Mouse (Mus musculus): ENCODE data around the gene Tmprss4. TPM values are rescaled to one million over a fixed set of nuclear protein-coding genes. Genes with fewer than 3 reads are reported as not detected.

Gene Tmprss4
- total and polyA plus RNA-seq, 2 experiments from 2014 or later = 0.11 TPM; not detected in 1

DNA sequence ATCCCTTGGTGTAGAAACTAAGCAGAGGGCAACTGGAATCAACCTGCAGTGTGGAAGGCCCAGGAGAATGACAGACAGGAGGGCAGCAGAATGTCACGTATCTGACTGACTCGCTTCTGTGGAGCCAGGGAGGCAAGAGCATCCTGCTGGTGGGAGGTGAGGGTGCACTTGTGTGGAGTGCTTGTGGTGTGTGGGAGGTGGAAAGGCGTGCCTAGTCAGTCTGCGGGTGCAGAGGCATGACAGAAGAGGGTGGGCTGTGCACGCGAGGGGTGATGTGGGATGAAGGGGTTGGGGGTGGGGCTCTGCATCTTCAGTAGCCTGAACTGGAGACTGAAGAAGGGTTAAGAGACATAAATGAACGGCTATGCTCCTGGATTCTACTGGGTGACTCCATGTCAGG, 50.5 kb downstream of the Tmprss4 start:
- Histone ChIP-seq H3K4me3 (ENCODE audit: low read depth, low read length) (no peak overlapping the region), H3K4me2 (ENCODE audit: low read depth, low read length, poor library complexity, severe bottlenecking) (no peak overlapping the region), H3K9me3 (ENCODE audit: low read length) (no peaks in the 10 kb centered on the region), H3K36me3 (ENCODE audit: insufficient read depth, low read length) (no peaks in the 10 kb centered on the region), H3K9ac (replicated peaks; ENCODE audit: low read length, poor library complexity, severe bottlenecking) (no peak overlapping the region), H3K27me3 (ENCODE audit: insufficient read depth, low read length) (0 out of 2 replicates have a peak, but pooled peaks cover 12% of the 10 kb centered on the region), H3K4me1 (ENCODE audit: insufficient read depth, low read length) (no peaks in the 10 kb centered on the region), H3K27ac (ENCODE audit: low read depth, low read length) (no peak overlapping the region)
- DNase-seq (ENCODE audit: low spot score) (no peak), ATAC-seq (ENCODE audit: low FRiP score) (no peak)
- 77% methylated on average over 7 of the region's 7 CpGs for WGBS
- TF ChIP-seq CTCF (IDR thresholded peaks at IDR 0.05) = no peak

DNA sequence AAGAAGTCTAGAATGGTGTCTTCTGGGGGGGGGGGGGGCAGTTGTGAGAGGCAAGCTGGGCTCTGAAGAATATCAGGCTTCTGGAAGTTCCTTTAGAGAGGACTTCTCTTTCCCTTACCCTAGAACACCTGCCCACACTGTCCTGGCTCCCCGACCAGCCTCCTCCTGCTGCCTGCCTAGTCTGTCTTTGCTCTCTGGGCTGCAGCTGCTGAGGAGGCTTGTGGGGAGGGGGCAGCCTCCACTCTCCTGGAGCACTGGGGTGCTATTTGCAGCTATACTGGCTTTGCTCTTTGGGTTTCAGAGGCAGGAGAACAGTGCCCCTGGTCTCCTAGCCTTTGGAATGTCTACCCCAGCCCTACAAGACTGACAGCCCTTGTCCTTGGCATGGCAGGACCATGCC, 53.0 kb downstream of the Tmprss4 start:
- no peak for TF ChIP-seq CTCF (IDR thresholded peaks at IDR 0.05)
- Histone ChIP-seq H3K27me3 (ENCODE audit: insufficient read depth, low read length) (peaks cover 16% of the 10 kb centered on the region; the same call in 1 of the 2 replicates), H3K36me3 (ENCODE audit: insufficient read depth, low read length) (no peaks in the 10 kb centered on the region), H3K4me2 (ENCODE audit: low read depth, low read length, poor library complexity, severe bottlenecking) (no peak overlapping the region), H3K27ac (ENCODE audit: low read depth, low read length) (no peak overlapping the region), H3K4me3 (ENCODE audit: low read depth, low read length) (no peak overlapping the region), H3K4me1 (ENCODE audit: insufficient read depth, low read length) (no peaks in the 10 kb centered on the region), H3K9me3 (ENCODE audit: low read length) (no peaks in the 10 kb centered on the region), H3K9ac (replicated peaks; ENCODE audit: low read length, poor library complexity, severe bottlenecking) (no peak overlapping the region)
- ATAC-seq (ENCODE audit: low FRiP score) = no peak
- 67% methylated on average over 1 of the region's 1 CpGs for WGBS
- no peak for DNase-seq (ENCODE audit: low spot score)

DNA sequence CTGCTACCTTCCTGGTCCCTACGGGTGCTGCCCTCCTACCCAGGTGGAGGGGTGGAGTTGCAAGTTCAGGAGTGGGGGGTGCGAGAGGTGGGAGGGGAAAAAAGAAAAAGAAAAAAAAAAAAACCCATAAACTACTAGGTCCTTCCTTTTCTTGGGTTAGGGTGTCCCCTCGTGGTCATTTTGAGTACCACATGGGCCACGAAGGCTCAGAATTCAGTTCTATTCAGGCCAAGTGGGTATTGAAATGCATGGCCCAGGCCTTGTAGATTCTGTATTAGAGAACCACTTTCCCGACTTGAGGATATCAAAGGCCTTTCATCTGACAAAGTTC, 57.7 kb downstream of the Tmprss4 start:
- H3K9ac ChIP-seq (replicated peaks; ENCODE audit: low read length, poor library complexity, severe bottlenecking) = peak overlapping the region; percentile 50; the same call in 1 of the 2 replicates

DNA sequence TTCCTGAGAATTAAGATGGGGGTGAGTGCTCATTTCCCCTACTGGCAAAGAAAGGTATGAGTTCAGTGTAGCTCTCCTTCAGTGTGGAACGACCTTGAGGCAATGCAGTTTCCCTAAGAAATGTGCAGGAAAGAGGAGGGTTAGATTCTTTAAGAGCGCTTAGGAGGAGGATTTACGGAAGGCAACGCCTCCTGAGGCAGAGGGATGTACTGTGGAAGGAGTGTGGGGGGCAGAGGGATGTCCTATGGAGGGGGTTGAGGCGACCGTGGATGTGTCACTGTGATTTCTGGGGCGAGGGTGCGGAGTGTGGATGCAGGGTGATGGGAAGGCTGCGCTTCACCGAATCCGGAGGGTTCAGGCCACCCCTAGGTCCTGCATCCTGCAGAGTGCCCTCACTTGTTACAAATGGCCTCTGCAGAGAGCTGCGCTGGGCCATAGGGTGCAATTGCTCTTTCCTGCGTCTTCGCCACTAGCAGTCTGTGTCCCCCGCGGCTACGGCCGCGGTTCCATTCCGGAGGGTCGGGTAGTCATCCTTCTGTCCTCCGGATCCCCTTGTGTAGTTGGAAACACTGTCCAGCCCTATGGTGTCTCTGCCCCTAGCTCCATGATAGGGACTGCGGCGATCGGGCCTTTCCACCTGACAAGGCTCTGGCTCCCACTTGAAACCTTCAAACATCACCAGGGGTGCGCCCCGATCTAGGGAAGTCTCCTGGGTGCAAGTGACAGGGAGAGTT, 58.2 kb downstream of the Tmprss4 start:
- ATAC-seq (ENCODE audit: low FRiP score) (peak; percentile 49; the same call in 1 of the 2 replicates), DNase-seq (ENCODE audit: low spot score) (no peak)
- WGBS = 2% methylated on average over 27 of the region's 27 CpGs
- H3K36me3 ChIP-seq (ENCODE audit: insufficient read depth, low read length) = no peaks in the 10 kb centered on the region
- TF ChIP-seq CTCF (IDR thresholded peaks at IDR 0.05) = peak; percentile 59
- no peak overlapping the region for H3K27ac ChIP-seq (ENCODE audit: low read depth, low read length)
- peak overlapping the region; percentile 38 for H3K4me3 ChIP-seq (ENCODE audit: low read depth, low read length)
- no peaks in the 10 kb centered on the region for H3K9me3 ChIP-seq (ENCODE audit: low read length)
- peak overlapping the region; percentile 50 for H3K9ac ChIP-seq (replicated peaks; ENCODE audit: low read length, poor library complexity, severe bottlenecking)
- peak overlapping the region; percentile 86 for H3K4me2 ChIP-seq (ENCODE audit: low read depth, low read length, poor library complexity, severe bottlenecking)
- H3K4me1 ChIP-seq (ENCODE audit: insufficient read depth, low read length) = peaks cover 4% of the 10 kb centered on the region; the same call in 1 of the 2 replicates
- peaks cover 33% of the 10 kb centered on the region for H3K27me3 ChIP-seq (ENCODE audit: insufficient read depth, low read length)

More for the DNA sequence above, 57.7 kb downstream of the Tmprss4 start:
- H3K27ac ChIP-seq (ENCODE audit: low read depth, low read length) = no peak overlapping the region
- WGBS = 1% methylated on average over 5 of the region's 5 CpGs
- H3K4me3 ChIP-seq (ENCODE audit: low read depth, low read length) = peak overlapping the region; percentile 38
- ATAC-seq (ENCODE audit: low FRiP score) = no peak
- H3K4me2 ChIP-seq (ENCODE audit: low read depth, low read length, poor library complexity, severe bottlenecking) = peak overlapping the region; percentile 86
- peak; percentile 93 for TF ChIP-seq CTCF (IDR thresholded peaks at IDR 0.05)
- H3K4me1 ChIP-seq (ENCODE audit: insufficient read depth, low read length) = peaks cover 4% of the 10 kb centered on the region; the same call in 1 of the 2 replicates
- H3K9me3 ChIP-seq (ENCODE audit: low read length) = no peaks in the 10 kb centered on the region
- no peaks in the 10 kb centered on the region for H3K36me3 ChIP-seq (ENCODE audit: insufficient read depth, low read length)
- peaks cover 31% of the 10 kb centered on the region for H3K27me3 ChIP-seq (ENCODE audit: insufficient read depth, low read length)
- peak; percentile 71 for DNase-seq (ENCODE audit: low spot score)

DNA sequence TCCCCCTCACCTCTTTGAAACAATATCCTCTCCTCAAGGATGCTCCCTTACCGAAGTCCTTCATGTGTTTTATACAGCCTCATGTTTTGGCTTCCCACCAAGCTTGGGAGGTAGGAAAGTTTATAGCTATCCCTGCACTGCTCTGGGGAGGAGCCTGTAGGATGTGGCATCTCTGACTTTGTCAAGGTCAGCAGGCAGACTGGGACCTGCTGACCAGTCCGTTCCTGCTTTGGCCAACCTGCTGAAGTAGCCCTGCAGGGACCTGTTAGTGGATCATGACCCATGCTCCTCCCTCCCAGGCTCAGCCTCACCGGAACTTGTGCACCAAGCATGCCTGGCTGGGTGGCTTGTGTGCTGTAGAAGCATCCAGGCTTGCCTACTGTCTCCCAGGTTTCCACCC, 61.2 kb downstream of the Tmprss4 start:
- H3K36me3 ChIP-seq (ENCODE audit: insufficient read depth, low read length) = no peaks in the 10 kb centered on the region
- DNase-seq (ENCODE audit: low spot score) (no peak), ATAC-seq (ENCODE audit: low FRiP score) (no peak)
- no peaks in the 10 kb centered on the region for H3K9me3 ChIP-seq (ENCODE audit: low read length)
- no peak overlapping the region for H3K4me2 ChIP-seq (ENCODE audit: low read depth, low read length, poor library complexity, severe bottlenecking)
- H3K27me3 ChIP-seq (ENCODE audit: insufficient read depth, low read length) = peaks cover 48% of the 10 kb centered on the region
- H3K27ac ChIP-seq (ENCODE audit: low read depth, low read length) = no peak overlapping the region
- H3K4me1 ChIP-seq (ENCODE audit: insufficient read depth, low read length) = peaks cover 12% of the 10 kb centered on the region; the same call in 1 of the 2 replicates
- WGBS = 65% methylated on average over 3 of the region's 3 CpGs
- no peak overlapping the region for H3K9ac ChIP-seq (replicated peaks; ENCODE audit: low read length, poor library complexity, severe bottlenecking)
- TF ChIP-seq CTCF (IDR thresholded peaks at IDR 0.05) = no peak
- no peak overlapping the region for H3K4me3 ChIP-seq (ENCODE audit: low read depth, low read length)

DNA sequence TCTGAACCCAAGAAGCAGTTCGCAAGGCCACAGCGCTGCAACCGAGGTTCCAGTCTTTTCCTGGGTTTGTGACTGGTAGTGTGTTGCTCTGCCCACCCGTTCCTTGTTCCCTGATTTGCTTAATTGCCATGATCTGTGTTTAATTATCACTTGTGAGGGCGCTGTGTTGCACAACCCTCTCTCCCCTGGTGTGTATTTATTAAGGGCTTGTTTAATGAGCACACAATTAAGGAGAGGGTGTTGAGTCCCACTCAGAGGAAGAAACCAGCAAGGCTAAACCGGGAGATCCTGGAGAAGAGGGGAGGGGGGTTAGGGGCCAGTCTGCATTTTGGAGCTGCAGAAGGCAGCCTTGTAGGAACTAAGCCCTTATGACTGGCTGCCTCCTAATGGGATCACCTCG, 62.9 kb downstream of the Tmprss4 start:
- Histone ChIP-seq H3K36me3 (ENCODE audit: insufficient read depth, low read length) (no peaks in the 10 kb centered on the region), H3K27ac (ENCODE audit: low read depth, low read length) (no peak overlapping the region), H3K4me3 (ENCODE audit: low read depth, low read length) (no peak overlapping the region), H3K4me2 (ENCODE audit: low read depth, low read length, poor library complexity, severe bottlenecking) (no peak overlapping the region), H3K4me1 (ENCODE audit: insufficient read depth, low read length) (peaks cover 12% of the 10 kb centered on the region; the same call in 1 of the 2 replicates), H3K9ac (replicated peaks; ENCODE audit: low read length, poor library complexity, severe bottlenecking) (0 out of 2 replicates have a peak overlapping the region, but pooled peaks have one; percentile 8), H3K9me3 (ENCODE audit: low read length) (no peaks in the 10 kb centered on the region), H3K27me3 (ENCODE audit: insufficient read depth, low read length) (peaks cover 60% of the 10 kb centered on the region)
- ATAC-seq (ENCODE audit: low FRiP score) (no peak), DNase-seq (ENCODE audit: low spot score) (no peak)
- TF ChIP-seq CTCF (IDR thresholded peaks at IDR 0.05) = no peak
- 52% methylated on average over 7 of the region's 7 CpGs for WGBS
